In the genomic region with DNA sequence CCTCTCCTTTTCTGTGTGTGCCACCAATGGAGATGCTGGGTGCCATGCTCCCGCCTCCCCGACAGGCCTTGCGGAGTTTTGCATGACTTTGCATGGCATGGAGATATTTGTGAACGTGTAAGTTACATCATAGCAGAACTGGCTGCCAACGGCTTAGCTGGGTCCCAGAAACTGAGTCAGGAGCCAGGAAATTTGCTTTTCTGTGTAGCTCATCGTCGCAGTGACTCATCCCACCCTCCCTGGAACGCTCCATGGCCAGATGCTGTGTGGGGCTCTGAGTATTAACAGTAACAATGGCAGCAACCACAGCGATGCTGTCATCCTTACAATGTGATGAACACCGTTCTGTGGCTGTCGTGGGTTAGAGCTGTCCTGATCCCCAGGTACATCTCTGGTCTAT, we compare ENCODE assay signal across 12 mouse cellular contexts.
DNase-seq lines count a peak whose midpoint lies in the region; ATAC-seq and TF ChIP-seq lines count a peak whose summit lies in the region.
"Had no signal": no experiment of that assay in that cellular context is flagged by ENCODE, and none has a peak within 500 bp of the region (broad histone marks: within the 10 kb centered on the region; RNA-seq: fewer than 3 reads in every experiment).

No protein-coding gene starts in this region.

- intact Hi-C loops in gastrocnemius, postnatal 14 days (cut with DNase I; ENCODE audit: low total_unique reads): no loop called here
- intact Hi-C loops in left cerebral cortex, postnatal 10 days (cut with DNase I): no loop called here

- DNase-seq in forebrain, embryonic 11.5 days (ENCODE audit: low spot score): no peak
- DNase-seq in adrenal gland, adult 8-10 months: peak; percentile 23
- DNase-seq in gastrocnemius, postnatal 14 days: peak; percentile 53
- peak; percentile 58 to 78 for DNase-seq in left cerebral cortex, postnatal 10 days (ENCODE audit: extremely low spot score in 1 of 2, low spot score in 2 of 2)
- DNase-seq in retina, embryonic 14.5 days (ENCODE audit: low spot score): no peak
- no peak for DNase-seq in midbrain, postnatal 0 days (ENCODE audit: low spot score)
- DNase-seq in T-cell, adult 2 months (ENCODE audit: low spot score): no peak
- DNase-seq: thymus, adult 2 months had no signal

- H3K9me3 ChIP-seq in forebrain, embryonic 13.5 days (replicated peaks): no peaks in the 10 kb centered on the region
- H3K9me3 ChIP-seq in forebrain, embryonic 11.5 days (ENCODE audit: control insufficient read depth, low read length): no peaks in the 10 kb centered on the region
- H3K9me3 ChIP-seq in midbrain, postnatal 0 days (ENCODE audit: low read length): no peaks in the 10 kb centered on the region
- H3K9me3 ChIP-seq: embryonic facial prominence, embryonic 15.5 days; hindbrain, embryonic 15.5 days; lung, embryonic 15.5 days had no signal

- WGBS in forebrain, embryonic 13.5 days: 83% methylated on average over 11 of the region's 11 CpGs
- 91% methylated on average over 11 of the region's 11 CpGs for WGBS in forebrain, embryonic 11.5 days
- 78% methylated on average over 11 of the region's 11 CpGs for WGBS in midbrain, postnatal 0 days

- H3K9ac ChIP-seq in forebrain, embryonic 13.5 days: no peak overlapping the region
- no peak overlapping the region for H3K9ac ChIP-seq in forebrain, embryonic 11.5 days (ENCODE audit: low read length)
- no peak overlapping the region for H3K9ac ChIP-seq in midbrain, postnatal 0 days (replicated peaks; ENCODE audit: low read length, poor library complexity, severe bottlenecking)
- H3K9ac ChIP-seq: embryonic facial prominence, embryonic 15.5 days; hindbrain, embryonic 15.5 days; lung, embryonic 15.5 days had no signal

- no peak overlapping the region; the same call in 1 of the 2 replicates for H3K27ac ChIP-seq in forebrain, embryonic 13.5 days
- H3K27ac ChIP-seq in forebrain, embryonic 11.5 days (ENCODE audit: low read depth, low read length): no peak overlapping the region
- H3K27ac ChIP-seq in midbrain, postnatal 0 days (ENCODE audit: low read depth, low read length): no peak overlapping the region
- H3K27ac ChIP-seq: embryonic facial prominence, embryonic 15.5 days; hindbrain, embryonic 15.5 days; lung, embryonic 15.5 days had no signal

- H3K36me3 ChIP-seq in forebrain, embryonic 13.5 days (ENCODE audit: poor library complexity, severe bottlenecking): no peaks in the 10 kb centered on the region
- no peaks in the 10 kb centered on the region for H3K36me3 ChIP-seq in forebrain, embryonic 11.5 days (ENCODE audit: control insufficient read depth, insufficient read depth, low read length)
- no peaks in the 10 kb centered on the region for H3K36me3 ChIP-seq in midbrain, postnatal 0 days (ENCODE audit: insufficient read depth, low read length)
- H3K36me3 ChIP-seq: embryonic facial prominence, embryonic 15.5 days; hindbrain, embryonic 15.5 days; lung, embryonic 15.5 days had no signal

- no peak overlapping the region for H3K4me2 ChIP-seq in forebrain, embryonic 13.5 days
- no peak overlapping the region for H3K4me2 ChIP-seq in forebrain, embryonic 11.5 days (ENCODE audit: low read depth, low read length, severe bottlenecking)
- H3K4me2 ChIP-seq in midbrain, postnatal 0 days (ENCODE audit: low read depth, low read length, poor library complexity, severe bottlenecking): no peak overlapping the region
- H3K4me2 ChIP-seq: embryonic facial prominence, embryonic 15.5 days; hindbrain, embryonic 15.5 days; lung, embryonic 15.5 days had no signal

- TF ChIP-seq CTCF in midbrain, postnatal 0 days (IDR thresholded peaks at IDR 0.05): no peak

- no peaks in the 10 kb centered on the region for H3K27me3 ChIP-seq in forebrain, embryonic 13.5 days
- no peaks in the 10 kb centered on the region for H3K27me3 ChIP-seq in forebrain, embryonic 11.5 days (ENCODE audit: control insufficient read depth, insufficient read depth, low read length)
- H3K27me3 ChIP-seq in midbrain, postnatal 0 days (ENCODE audit: insufficient read depth, low read length): no peaks in the 10 kb centered on the region
- H3K27me3 ChIP-seq: embryonic facial prominence, embryonic 15.5 days; hindbrain, embryonic 15.5 days; lung, embryonic 15.5 days had no signal

- H3K4me3 ChIP-seq in forebrain, embryonic 13.5 days: no peak overlapping the region
- no peak overlapping the region for H3K4me3 ChIP-seq in forebrain, embryonic 11.5 days (ENCODE audit: low read depth, low read length)
- H3K4me3 ChIP-seq in midbrain, postnatal 0 days (ENCODE audit: low read depth, low read length): no peak overlapping the region
- H3K4me3 ChIP-seq: embryonic facial prominence, embryonic 15.5 days; hindbrain, embryonic 15.5 days; lung, embryonic 15.5 days had no signal

- peaks cover 58% of the 10 kb centered on the region for H3K4me1 ChIP-seq in forebrain, embryonic 13.5 days
- peaks cover 3% of the 10 kb centered on the region; the same call in 1 of the 2 replicates for H3K4me1 ChIP-seq in forebrain, embryonic 11.5 days (replicated peaks; ENCODE audit: control insufficient read depth, insufficient read depth, low read length)
- peaks cover 15% of the 10 kb centered on the region for H3K4me1 ChIP-seq in midbrain, postnatal 0 days (ENCODE audit: insufficient read depth, low read length)
- H3K4me1 ChIP-seq: lung, embryonic 15.5 days had no signal

- peak; percentile 16; the same call in 1 of the 2 replicates for ATAC-seq in forebrain, embryonic 13.5 days
- no peak for ATAC-seq in forebrain, embryonic 11.5 days (replicated peaks; ENCODE audit: low FRiP score)
- ATAC-seq in midbrain, postnatal 0 days (ENCODE audit: low FRiP score): no peak

Comparison
In these comparisons a context has a peak if more than half of its experiments do, and no peak if none do; other contexts are left out.
1. DNase-seq: peak in adrenal gland, adult 8-10 months (single experiment), gastrocnemius, postnatal 14 days (single experiment) and left cerebral cortex, postnatal 10 days (2 of 2); none in forebrain, embryonic 11.5 days (single experiment), retina, embryonic 14.5 days (single experiment), midbrain, postnatal 0 days (single experiment) and T-cell, adult 2 months (single experiment).